Mouse (Mus musculus) bone marrow macrophage, adult 2 months (primary cell): ENCODE data around the gene Psd4.

Experiments
- CTCF ChIP-seq: IDR thresholded peaks from 2 replicates; pipeline ENCODE4 v1.5.1; 2012; ENCODE audit warnings: low read depth, mild to moderate bottlenecking, low read length, moderate library complexity
- POLR2A ChIP-seq: IDR thresholded peaks from 2 replicates; pipeline ENCODE4 v1.6.1; 2012; ENCODE audit warnings: mild to moderate bottlenecking, low read depth, low read length, borderline replicate concordance

GRCm38 (mm10) chr2:24435699-24436098, 68.3 kb downstream of the Psd4 start:
- TF ChIP-seq POLR2A, result no peak
- no peak for TF ChIP-seq CTCF
